Mouse (Mus musculus) MEL (cell line): ENCODE results near the gene Cox4i2. TPM values are rescaled to one million over a fixed set of nuclear protein-coding genes. Genes with fewer than 3 reads are reported as not detected.
A peak's percentile ranks its signal among the peaks of the same experiment; 100 is the strongest.

Experiments used
- DNase-seq: peaks from one replicate; pipeline ENCODE4 v3.0.0; 2011; ENCODE audit warnings: low read depth, low spot score
- H3K27ac ChIP-seq: 2 replicates; pipeline ENCODE4 v1.5.1; 2012; ENCODE audit warnings: low read depth, mild to moderate bottlenecking, control low read depth, low read length, moderate library complexity; ENCODE audit not compliant: control insufficient read depth
- H3K27me3 ChIP-seq, 2 experiments: fragments of 150-350 bp in 1 of 2; sonication (generic) in 1 of 2; 2 replicates each; pipeline ENCODE4 v1.6.1; 2012; ENCODE audit warnings: low read length in 2 of 2, mild to moderate bottlenecking in 2 of 2, improper control_type of control experiment in 1 of 2, moderate library complexity in 1 of 2; ENCODE audit not compliant: insufficient read depth in 2 of 2, control insufficient read depth in 1 of 2
- H3K36me3 ChIP-seq, 2 experiments: 2 replicates each; pipeline ENCODE4 v1.6.1; 2012 to 2014; ENCODE audit warnings: low read length in 2 of 2, improper control_type of control experiment in 1 of 2, inconsistent platforms in 1 of 2, mild to moderate bottlenecking in 1 of 2; ENCODE audit not compliant: insufficient read depth in 2 of 2, control insufficient read depth in 1 of 2
- H3K4me1 ChIP-seq, 2 experiments: fragments of 150-350 bp in 1 of 2; sonication (generic) in 1 of 2; 2 replicates each; pipeline ENCODE4 v1.6.1; 2012; ENCODE audit warnings: low read length in 2 of 2, improper control_type of control experiment in 1 of 2, mild to moderate bottlenecking in 1 of 2; ENCODE audit not compliant: insufficient read depth in 2 of 2, control insufficient read depth in 1 of 2
- H3K4me3 ChIP-seq, 2 experiments: fragments of 150-350 bp in 1 of 2; sonication (generic) in 1 of 2; 2 replicates each; pipeline ENCODE4 v1.5.1; 2012; ENCODE audit warnings: low read depth in 2 of 2, low read length in 2 of 2, mild to moderate bottlenecking in 2 of 2, moderate library complexity in 2 of 2, control low read depth in 1 of 2, improper control_type of control experiment in 1 of 2; ENCODE audit not compliant: control insufficient read depth in 1 of 2, insufficient read depth in 1 of 2
- H3K79me2 ChIP-seq: 2 replicates; pipeline ENCODE4 v1.6.1; 2012; ENCODE audit warnings: mild to moderate bottlenecking, low read length, moderate library complexity; ENCODE audit not compliant: control insufficient read depth, poor library complexity, insufficient read depth
- H3K9ac ChIP-seq: 2 replicates; pipeline ENCODE4 v1.6.1; 2012; ENCODE audit warnings: low read depth, mild to moderate bottlenecking, control low read depth, low read length, moderate library complexity; ENCODE audit not compliant: control insufficient read depth, poor library complexity, severe bottlenecking
- H3K9me3 ChIP-seq: fragments of 150-350 bp; sonication (generic); replicated peaks from 2 replicates; pipeline ENCODE4 v1.6.1; 2012; ENCODE audit warnings: mild to moderate bottlenecking, low read length, improper control_type of control experiment, moderate library complexity; ENCODE audit not compliant: insufficient read depth
- BHLHE40 ChIP-seq: IDR thresholded peaks from 2 replicates; pipeline ENCODE4 v1.6.1; 2012; ENCODE audit warnings: low read depth, mild to moderate bottlenecking, inconsistent platforms, low read length, improper control_type of control experiment, borderline replicate concordance
- CHD2 ChIP-seq: IDR thresholded peaks from 2 replicates; pipeline ENCODE4 v1.6.1; 2011; ENCODE audit warnings: low read length, improper control_type of control experiment
- CTCF ChIP-seq, 3 experiments: IDR thresholded peaks in 2 of 3; conservative IDR thresholded peaks in 1 of 3; 2 replicates each; pipeline ENCODE4 v1.5.1; 2011 to 2012; ENCODE audit warnings: low read length in 3 of 3, low read depth in 2 of 3, mild to moderate bottlenecking in 2 of 3, improper control_type of control experiment in 1 of 3, inconsistent platforms in 1 of 3, mixed read lengths in 1 of 3, moderate library complexity in 1 of 3; ENCODE audit not compliant: control insufficient read depth in 1 of 3, insufficient read depth in 1 of 3, poor library complexity in 1 of 3, severe bottlenecking in 1 of 3
- EP300 ChIP-seq, 2 experiments: IDR thresholded peaks; 2 replicates each; pipeline ENCODE4 v1.6.1; 2011; ENCODE audit warnings: improper control_type of control experiment in 2 of 2, low read length in 2 of 2, low read depth in 1 of 2, mild to moderate bottlenecking in 1 of 2
- GATA1 ChIP-seq: IDR thresholded peaks from 2 replicates; pipeline ENCODE4 v1.6.1; 2011; ENCODE audit warnings: low read depth, low read length, improper control_type of control experiment
- HCFC1 ChIP-seq: IDR thresholded peaks from 2 replicates; pipeline ENCODE4 v1.6.1; 2012; ENCODE audit warnings: low read depth, mild to moderate bottlenecking, inconsistent platforms, low read length, improper control_type of control experiment, moderate library complexity
- KAT2A ChIP-seq: conservative IDR thresholded peaks from 2 replicates; pipeline ENCODE4 v1.6.1; 2012; ENCODE audit warnings: low read depth, low read length, improper control_type of control experiment, inconsistent platforms
- MAFK ChIP-seq: IDR thresholded peaks from 2 replicates; pipeline ENCODE4 v1.6.1; 2011; ENCODE audit warnings: low read depth, mild to moderate bottlenecking, low read length, improper control_type of control experiment, borderline replicate concordance
- MEF2A ChIP-seq: IDR thresholded peaks from 2 replicates; pipeline ENCODE4 v1.6.1; 2014; ENCODE audit warnings: low read depth, mild to moderate bottlenecking, inconsistent platforms, low read length, improper control_type of control experiment; ENCODE audit not compliant: poor library complexity, insufficient replicate concordance, severe bottlenecking; ENCODE audit errors: extremely low read depth
- MYC ChIP-seq: IDR thresholded peaks from 2 replicates; pipeline ENCODE4 v1.6.1; 2011; ENCODE audit warnings: low read depth, mild to moderate bottlenecking, low read length, improper control_type of control experiment, moderate library complexity
- NELFE ChIP-seq: IDR thresholded peaks from 2 replicates; pipeline ENCODE4 v1.6.1; 2011; ENCODE audit warnings: low read depth, low read length, improper control_type of control experiment
- NRF1 ChIP-seq: IDR thresholded peaks from 2 replicates; pipeline ENCODE4 v1.6.1; 2014; ENCODE audit warnings: low read depth, mild to moderate bottlenecking, inconsistent platforms, low read length, improper control_type of control experiment, moderate library complexity; ENCODE audit not compliant: poor library complexity, insufficient read depth, severe bottlenecking
- POLR2A ChIP-seq, 2 experiments: IDR thresholded peaks; 2 replicates each; pipeline ENCODE4 v1.6.1; 2011 to 2012; ENCODE audit warnings: low read length in 2 of 2, mild to moderate bottlenecking in 2 of 2, control low read depth in 1 of 2, improper control_type of control experiment in 1 of 2, low read depth in 1 of 2, moderate library complexity in 1 of 2; ENCODE audit not compliant: control insufficient read depth in 1 of 2, insufficient read depth in 1 of 2, poor library complexity in 1 of 2
- POLR2AphosphoS5 ChIP-seq: IDR thresholded peaks from 2 replicates; pipeline ENCODE4 v1.6.1; 2012; ENCODE audit warnings: low read depth, borderline replicate concordance, mild to moderate bottlenecking, inconsistent platforms, low read length, moderate library complexity, mixed read lengths
- SIN3A ChIP-seq: IDR thresholded peaks from 2 replicates; pipeline ENCODE4 v1.6.1; 2012; ENCODE audit warnings: low read length, improper control_type of control experiment, inconsistent platforms
- TCF12 ChIP-seq: IDR thresholded peaks from 2 replicates; pipeline ENCODE4 v1.6.1; 2014; ENCODE audit warnings: low read depth, mild to moderate bottlenecking, inconsistent platforms, low read length, improper control_type of control experiment, moderate library complexity
- USF2 ChIP-seq, 2 experiments: IDR thresholded peaks; 2 replicates each; pipeline ENCODE4 v1.6.1; 2011 to 2012; ENCODE audit warnings: improper control_type of control experiment in 2 of 2, low read length in 2 of 2, borderline replicate concordance in 1 of 2, inconsistent platforms in 1 of 2, low read depth in 1 of 2, mild to moderate bottlenecking in 1 of 2; ENCODE audit not compliant: insufficient read depth in 1 of 2
- ZKSCAN1 ChIP-seq: IDR thresholded peaks from 2 replicates; pipeline ENCODE4 v1.6.1; 2012; ENCODE audit warnings: low read depth, mild to moderate bottlenecking, inconsistent platforms, low read length, improper control_type of control experiment, moderate library complexity
- ZNF384 ChIP-seq: IDR thresholded peaks from 2 replicates; pipeline ENCODE4 v1.6.1; 2012; ENCODE audit warnings: low read depth, mild to moderate bottlenecking, inconsistent platforms, low read length, improper control_type of control experiment
- polyA plus RNA-seq, 2 experiments: library from polyadenylated mRNA; stranded (reverse) in 1 of 2; unstranded in 1 of 2; fragments of >175 nt in 1 of 2; fragments of >200 nt in 1 of 2; gene quantifications; 2 replicates each; pipeline versions ENCODE4 v1.2.1 to v1.2.4; 2012; ENCODE audit warnings: low replicate concordance in 2 of 2, low read depth in 1 of 2; ENCODE audit not compliant: insufficient read length in 2 of 2, insufficient read depth in 1 of 2, missing spikeins in 1 of 2
- total RNA-seq: library from RNA; depleted of rRNA; stranded (reverse); fragments of 300-350 nt; gene quantifications from 2 replicates; pipeline ENCODE4 v1.2.3, GENCODE M21; 2012

The Cox4i2 gene
- total and polyA plus RNA-seq, 3 experiments = 0.17 TPM; not detected in 2

GRCm38 (mm10) chr2:152771571-152771970, 17.6 kb downstream of the Cox4i2 start:
- Histone ChIP-seq H3K4me1 (peaks cover 5 to 34% of the 10 kb centered on the region in 2 experiments), H3K27me3 (no peaks in the 10 kb centered on the region), H3K79me2 (no peaks in the 10 kb centered on the region), H3K9me3 (no peaks in the 10 kb centered on the region), H3K4me3 (no peak overlapping the region), H3K27ac (no peak overlapping the region), H3K9ac (no peak overlapping the region), H3K36me3 (peaks cover 0 to 16% of the 10 kb centered on the region in 2 experiments; a peak in 2 of 4 replicates)
- DNase-seq = peak; percentile 38
- TF ChIP-seq HCFC1 = no peak
- no peak for TF ChIP-seq ZKSCAN1
- TF ChIP-seq TCF12 = no peak
- TF ChIP-seq MAFK = no peak
- peak in 1 of 2 experiments; percentile 61; a peak in 2 of 4 replicates for TF ChIP-seq EP300 (IDR thresholded peaks at IDR 0.05; ENCODE audit: low read depth in 1 of 2, low read length in 2 of 2)
- no peak for TF ChIP-seq NRF1
- TF ChIP-seq BHLHE40 = no peak
- no peak for TF ChIP-seq MEF2A
- no peak for TF ChIP-seq KAT2A
- no peak for TF ChIP-seq POLR2AphosphoS5
- TF ChIP-seq GATA1 = peak; percentile 42; the same call in 1 of the 2 replicates
- TF ChIP-seq MYC = no peak
- 0 out of 2 replicates have a peak, but pooled peaks have one; percentile 8 for TF ChIP-seq SIN3A
- no peak for TF ChIP-seq POLR2A (IDR thresholded peaks at IDR 0.05; ENCODE audit: control insufficient read depth in 1 of 2, insufficient read depth in 1 of 2, low read depth in 1 of 2, low read length in 2 of 2, poor library complexity in 1 of 2)

GRCm38 (mm10) chr2:152772231-152772630, 18.3 kb downstream of the Cox4i2 start:
- peaks cover 5 to 29% of the 10 kb centered on the region in 2 experiments for H3K4me1 ChIP-seq
- H3K9me3 ChIP-seq = no peaks in the 10 kb centered on the region
- H3K9ac ChIP-seq = no peak overlapping the region
- DNase-seq = no peak
- H3K27me3 ChIP-seq = no peaks in the 10 kb centered on the region
- no peaks in the 10 kb centered on the region for H3K79me2 ChIP-seq
- peaks cover 0 to 12% of the 10 kb centered on the region in 2 experiments; a peak in 2 of 4 replicates for H3K36me3 ChIP-seq
- TF ChIP-seq NRF1 (no peak), USF2 (IDR thresholded peaks at IDR 0.05; ENCODE audit: borderline replicate concordance in 1 of 2, insufficient read depth in 1 of 2, low read depth in 1 of 2, low read length in 2 of 2) (no peak), CHD2 (no peak), ZNF384 (no peak), CTCF (IDR thresholded peaks at IDR 0.05 in 2 of 3, conservative IDR thresholded peaks at IDR 0.05 in 1 of 3; ENCODE audit: control insufficient read depth in 1 of 3, insufficient read depth in 1 of 3, low read depth in 2 of 3, low read length in 3 of 3, poor library complexity in 1 of 3, severe bottlenecking in 1 of 3) (no peak), SIN3A (no peak), GATA1 (no peak), NELFE (no peak), BHLHE40 (no peak)
- H3K4me3 ChIP-seq = no peak overlapping the region
- H3K27ac ChIP-seq = no peak overlapping the region
